Mouse (Mus musculus): ENCODE data around the gene Pkn3. TPM values are rescaled to one million over a fixed set of nuclear protein-coding genes. Genes with fewer than 3 reads are reported as not detected.
"Not testable (repeated sequence)": the region's sequence is repeated elsewhere in the genome, so short reads cannot be mapped to it uniquely, and the experiment has no call there.

Gene Pkn3
- polyA plus RNA-seq, 1 experiment from 2014 or later = 12.1 TPM

DNA sequence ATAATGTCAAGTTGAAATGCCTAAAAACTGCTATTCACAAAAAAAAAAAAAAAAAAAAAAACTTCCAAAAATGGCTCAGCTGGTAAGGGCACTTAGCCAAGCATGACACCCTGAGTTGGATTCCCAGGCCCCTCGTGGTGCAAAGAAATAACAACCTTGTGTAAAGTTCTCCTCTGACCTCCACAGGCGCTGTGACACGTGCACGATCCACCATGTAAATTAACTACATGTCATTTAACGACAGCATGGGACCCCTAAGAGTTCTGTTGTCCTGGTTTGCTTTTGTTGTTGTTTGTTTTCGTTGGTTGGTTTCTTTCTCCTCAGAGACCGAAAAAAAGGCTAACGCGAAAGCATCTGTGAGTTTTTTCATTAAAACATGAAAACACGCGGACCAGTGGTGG lies 29.4 kb upstream of the Pkn3 start:
- peak overlapping the region; percentile 54 for H3K4me3 ChIP-seq (ENCODE audit: low read depth, low read length)
- peak overlapping the region; percentile 72 for H3K9ac ChIP-seq (ENCODE audit: low read length)
- WGBS = 67% methylated on average over 11 of the region's 11 CpGs
- no peaks in the 10 kb centered on the region for H3K9me3 ChIP-seq (ENCODE audit: control insufficient read depth, low read length)
- H3K27ac ChIP-seq (ENCODE audit: low read depth, low read length) = peak overlapping the region; percentile 86; the same call in 1 of the 2 replicates
- DNase-seq (ENCODE audit: low spot score) (no peak), ATAC-seq (replicated peaks; ENCODE audit: low FRiP score) (no peak)
- no peaks in the 10 kb centered on the region for H3K27me3 ChIP-seq (ENCODE audit: control insufficient read depth, insufficient read depth, low read length)
- no peaks in the 10 kb centered on the region for H3K4me1 ChIP-seq (replicated peaks; ENCODE audit: control insufficient read depth, insufficient read depth, low read length)
- H3K36me3 ChIP-seq (ENCODE audit: control insufficient read depth, insufficient read depth, low read length) = no peaks in the 10 kb centered on the region
- H3K4me2 ChIP-seq (ENCODE audit: low read depth, low read length, severe bottlenecking) = peak overlapping the region; percentile 68

DNA sequence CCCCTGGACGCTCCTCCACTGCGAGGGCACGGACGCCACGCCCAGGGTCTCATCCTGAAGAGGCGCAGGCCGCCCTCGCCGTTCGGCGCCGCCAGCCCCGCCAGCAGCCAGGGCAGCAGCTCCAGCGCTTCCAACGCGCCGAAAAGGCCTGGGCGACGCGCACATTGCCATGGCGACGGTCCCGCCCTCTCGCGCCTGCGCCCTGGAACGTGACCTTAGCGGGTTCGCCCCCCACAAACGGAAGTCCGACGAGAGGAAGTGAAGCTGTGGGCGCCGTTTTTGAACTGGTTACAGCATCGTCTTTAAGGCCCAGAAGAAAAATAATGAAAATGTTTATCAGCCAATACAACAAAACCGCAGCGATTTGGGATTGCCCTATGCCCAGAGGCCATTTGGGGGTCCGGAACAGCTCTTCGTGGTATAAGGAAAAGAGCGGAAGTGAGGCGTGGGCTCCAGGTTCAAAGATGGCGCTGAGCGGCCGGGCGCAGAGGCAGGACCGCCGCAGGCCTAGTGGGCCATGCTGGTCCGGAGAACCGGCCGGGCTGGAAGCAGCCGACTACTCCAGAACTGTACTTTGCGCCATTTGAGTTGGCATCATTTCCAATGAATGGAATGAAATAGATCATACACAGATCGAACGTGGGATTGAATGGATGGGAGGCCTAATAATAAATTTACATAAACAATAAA lies 28.6 kb upstream of the Pkn3 start, which contains the start of gene Wdr34:
Gene Wdr34 (minus strand): TSS at position 183 of the 690 bp plus-strand sequence.
- no peaks in the 10 kb centered on the region for H3K27me3 ChIP-seq (ENCODE audit: control insufficient read depth, insufficient read depth, low read length)
- DNase-seq (ENCODE audit: low spot score) (peak; percentile 99), ATAC-seq (replicated peaks; ENCODE audit: low FRiP score) (peak; percentile 91)
- peak within 1 kb of the TSS; percentile 86 for H3K27ac ChIP-seq (ENCODE audit: low read depth, low read length)
- H3K9ac ChIP-seq (ENCODE audit: low read length) = peak within 1 kb of the TSS; percentile 72
- H3K4me2 ChIP-seq (ENCODE audit: low read depth, low read length, severe bottlenecking) = peak within 1 kb of the TSS; percentile 68
- WGBS = 1% methylated on average over 54 of the region's 54 CpGs
- no peaks in the 10 kb centered on the region for H3K9me3 ChIP-seq (ENCODE audit: control insufficient read depth, low read length)
- peak within 1 kb of the TSS; percentile 54 for H3K4me3 ChIP-seq (ENCODE audit: low read depth, low read length)
- no peaks in the 10 kb centered on the region for H3K36me3 ChIP-seq (ENCODE audit: control insufficient read depth, insufficient read depth, low read length)
- no peaks in the 10 kb centered on the region for H3K4me1 ChIP-seq (replicated peaks; ENCODE audit: control insufficient read depth, insufficient read depth, low read length)

- DNase-seq (ENCODE audit: low spot score) (no peak), ATAC-seq (replicated peaks; ENCODE audit: low FRiP score) (no peak)
- no peaks in the 10 kb centered on the region for H3K27me3 ChIP-seq (ENCODE audit: control insufficient read depth, insufficient read depth, low read length)
- H3K4me1 ChIP-seq (replicated peaks; ENCODE audit: control insufficient read depth, insufficient read depth, low read length) = no peaks in the 10 kb centered on the region
- no peaks in the 10 kb centered on the region for H3K36me3 ChIP-seq (ENCODE audit: control insufficient read depth, insufficient read depth, low read length)
- H3K27ac ChIP-seq (ENCODE audit: low read depth, low read length) = no peak overlapping the region
- H3K9ac ChIP-seq (ENCODE audit: low read length) = no peak overlapping the region
- no peak overlapping the region for H3K4me3 ChIP-seq (ENCODE audit: low read depth, low read length)
- no peaks in the 10 kb centered on the region for H3K9me3 ChIP-seq (ENCODE audit: control insufficient read depth, low read length)
- WGBS = 91% methylated on average over 3 of the region's 3 CpGs
- no peak overlapping the region for H3K4me2 ChIP-seq (ENCODE audit: low read depth, low read length, severe bottlenecking)
Measured at GRCm38 (mm10) chr2:30049831-30050230, 27.7 kb upstream of the Pkn3 start.

DNA sequence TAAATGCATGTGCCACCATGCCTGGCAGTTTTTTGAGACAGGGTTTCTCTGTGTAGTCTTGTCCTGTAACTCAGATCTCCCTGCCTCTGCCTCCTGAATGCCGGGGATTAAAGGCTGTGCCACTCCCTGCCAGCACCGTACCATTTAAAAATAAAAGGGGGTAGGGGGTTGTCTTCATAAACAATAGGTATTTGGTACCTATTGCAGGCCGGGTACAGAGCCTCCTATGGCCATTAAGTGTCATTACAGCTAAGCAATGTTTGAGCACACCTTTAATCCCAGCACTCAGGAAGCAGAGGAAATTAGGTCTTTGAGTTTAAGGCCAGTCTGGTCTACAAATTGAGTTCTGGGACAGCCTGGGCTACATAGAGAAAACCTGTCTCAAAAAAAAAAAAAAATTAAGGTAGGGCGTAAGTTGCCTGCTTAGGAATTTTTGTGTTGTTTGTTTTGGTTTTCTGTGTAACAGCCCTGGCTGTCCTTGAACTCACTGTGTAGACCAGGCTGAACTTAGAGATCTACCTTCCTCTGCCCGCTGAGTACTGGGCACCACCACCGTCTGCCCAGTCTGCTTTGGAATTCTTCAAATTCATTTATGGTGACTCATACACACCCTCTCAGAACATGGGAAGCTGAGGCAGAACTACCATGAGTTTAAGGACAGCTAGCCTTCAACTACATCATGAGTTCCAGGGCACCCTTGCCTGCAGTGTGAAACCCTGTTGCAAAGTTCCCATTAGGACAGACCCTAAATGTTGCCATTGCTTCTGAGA lies 25.3 kb upstream of the Pkn3 start:
- Histone ChIP-seq H3K27ac (ENCODE audit: low read depth, low read length) (no peak overlapping the region), H3K27me3 (ENCODE audit: control insufficient read depth, insufficient read depth, low read length) (no peaks in the 10 kb centered on the region), H3K9me3 (ENCODE audit: control insufficient read depth, low read length) (no peaks in the 10 kb centered on the region), H3K4me1 (replicated peaks; ENCODE audit: control insufficient read depth, insufficient read depth, low read length) (no peaks in the 10 kb centered on the region), H3K4me3 (ENCODE audit: low read depth, low read length) (no peak overlapping the region), H3K9ac (ENCODE audit: low read length) (no peak overlapping the region), H3K36me3 (ENCODE audit: control insufficient read depth, insufficient read depth, low read length) (no peaks in the 10 kb centered on the region), H3K4me2 (ENCODE audit: low read depth, low read length, severe bottlenecking) (no peak overlapping the region)
- 46% methylated on average over 6 of the region's 6 CpGs for WGBS
- ATAC-seq (replicated peaks; ENCODE audit: low FRiP score) (no peak), DNase-seq (ENCODE audit: low spot score) (no peak)

DNA sequence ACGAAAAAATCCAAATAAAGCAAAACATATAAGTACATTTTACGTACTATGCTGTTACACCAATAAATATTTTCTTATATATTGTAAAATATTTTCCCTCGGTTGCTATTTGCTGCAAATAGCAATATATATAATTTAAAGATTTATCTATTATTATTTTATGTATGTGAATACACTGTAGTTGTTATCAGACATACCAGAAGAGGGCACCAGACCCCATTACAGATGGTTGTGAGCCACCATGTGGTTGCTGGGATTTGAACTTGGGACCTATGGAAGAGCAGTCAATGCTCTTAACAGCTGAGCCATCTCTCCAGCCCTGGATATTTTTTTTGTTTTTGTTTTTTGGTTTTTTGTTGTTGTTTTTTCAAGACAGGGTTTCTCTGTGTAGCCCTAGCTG lies 22.2 kb upstream of the Pkn3 start:
- H3K27ac ChIP-seq (ENCODE audit: low read depth, low read length); H3K9me3 ChIP-seq (ENCODE audit: control insufficient read depth, low read length); H3K4me3 ChIP-seq (ENCODE audit: low read depth, low read length); ATAC-seq (replicated peaks; ENCODE audit: low FRiP score); H3K9ac ChIP-seq (ENCODE audit: low read length); H3K4me1 ChIP-seq (replicated peaks; ENCODE audit: control insufficient read depth, insufficient read depth, low read length); H3K27me3 ChIP-seq (ENCODE audit: control insufficient read depth, insufficient read depth, low read length); H3K36me3 ChIP-seq (ENCODE audit: control insufficient read depth, insufficient read depth, low read length); DNase-seq (ENCODE audit: low spot score); H3K4me2 ChIP-seq (ENCODE audit: low read depth, low read length, severe bottlenecking): not testable (repeated sequence)
- 93% methylated on average over 3 of the region's 3 CpGs for WGBS

- H3K4me3 ChIP-seq (ENCODE audit: low read depth, low read length) = no peak overlapping the region
- DNase-seq (ENCODE audit: low spot score) (no peak), ATAC-seq (replicated peaks; ENCODE audit: low FRiP score) (no peak)
- no peaks in the 10 kb centered on the region for H3K27me3 ChIP-seq (ENCODE audit: control insufficient read depth, insufficient read depth, low read length)
- no peaks in the 10 kb centered on the region for H3K36me3 ChIP-seq (ENCODE audit: control insufficient read depth, insufficient read depth, low read length)
- no peaks in the 10 kb centered on the region for H3K9me3 ChIP-seq (ENCODE audit: control insufficient read depth, low read length)
- no peak overlapping the region for H3K27ac ChIP-seq (ENCODE audit: low read depth, low read length)
- 80% methylated on average over 3 of the region's 3 CpGs for WGBS
- H3K4me1 ChIP-seq (replicated peaks; ENCODE audit: control insufficient read depth, insufficient read depth, low read length) = no peaks in the 10 kb centered on the region; the same call in 1 of the 2 replicates
- H3K4me2 ChIP-seq (ENCODE audit: low read depth, low read length, severe bottlenecking) = no peak overlapping the region
- H3K9ac ChIP-seq (ENCODE audit: low read length) = no peak overlapping the region
Measured at GRCm38 (mm10) chr2:30056736-30057135, 20.7 kb upstream of the Pkn3 start.

DNA sequence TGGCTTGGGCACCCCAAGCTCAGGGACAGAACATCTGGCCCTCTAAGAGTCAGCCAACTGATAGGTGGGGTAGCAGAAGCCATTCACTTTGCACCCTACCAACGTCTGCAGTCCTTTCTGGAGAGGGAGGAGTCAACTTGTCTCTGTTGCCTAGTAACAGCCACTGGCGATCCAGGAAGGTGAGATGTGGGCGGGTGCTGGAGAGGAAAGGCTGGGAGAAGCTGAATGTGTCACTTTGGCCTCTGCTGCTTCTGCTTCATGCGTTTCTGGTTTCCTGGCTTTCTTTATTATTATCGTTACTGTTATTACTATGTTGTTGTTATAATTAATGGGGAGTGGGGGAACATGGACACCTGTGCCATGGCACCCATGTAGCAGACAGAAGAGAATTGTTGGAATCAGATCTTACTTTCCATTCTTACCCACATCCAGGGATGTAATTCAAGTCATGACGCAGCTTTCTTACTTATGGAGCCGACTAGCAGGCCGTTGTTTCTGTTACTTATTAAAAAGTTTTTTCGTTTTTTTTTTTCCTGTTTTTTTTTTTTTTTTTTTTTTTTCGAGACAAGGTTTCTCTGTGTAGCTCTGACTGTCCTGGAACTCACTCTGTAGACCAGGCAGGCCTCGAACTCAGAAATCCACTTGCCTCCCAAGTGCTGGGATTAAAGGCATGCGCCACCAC lies 20.1 kb upstream of the Pkn3 start, which contains the start of gene Set:
Gene Set (plus strand): TSS at position 156 of the 682 bp plus-strand sequence.
- DNase-seq (ENCODE audit: low spot score) (no peak), ATAC-seq (replicated peaks; ENCODE audit: low FRiP score) (no peak)
- Histone ChIP-seq H3K36me3 (ENCODE audit: control insufficient read depth, insufficient read depth, low read length) (no peaks in the 10 kb centered on the region), H3K27me3 (ENCODE audit: control insufficient read depth, insufficient read depth, low read length) (no peaks in the 10 kb centered on the region), H3K4me1 (replicated peaks; ENCODE audit: control insufficient read depth, insufficient read depth, low read length) (no peaks in the 10 kb centered on the region; the same call in 1 of the 2 replicates), H3K4me2 (ENCODE audit: low read depth, low read length, severe bottlenecking) (no peak within 1 kb of the TSS), H3K9me3 (ENCODE audit: control insufficient read depth, low read length) (no peaks in the 10 kb centered on the region), H3K4me3 (ENCODE audit: low read depth, low read length) (no peak within 1 kb of the TSS), H3K9ac (ENCODE audit: low read length) (no peak within 1 kb of the TSS), H3K27ac (ENCODE audit: low read depth, low read length) (no peak within 1 kb of the TSS)
- WGBS = 54% methylated on average over 12 of the region's 12 CpGs

GRCm38 (mm10) chr2:30058418-30058817 lies 19.1 kb upstream of the Pkn3 start:
- no peaks in the 10 kb centered on the region; the same call in 1 of the 2 replicates for H3K4me1 ChIP-seq (replicated peaks; ENCODE audit: control insufficient read depth, insufficient read depth, low read length)
- no peak overlapping the region for H3K4me2 ChIP-seq (ENCODE audit: low read depth, low read length, severe bottlenecking)
- ATAC-seq (replicated peaks; ENCODE audit: low FRiP score) (no peak), DNase-seq (ENCODE audit: low spot score) (no peak)
- H3K27ac ChIP-seq (ENCODE audit: low read depth, low read length) = no peak overlapping the region
- no peak overlapping the region for H3K9ac ChIP-seq (ENCODE audit: low read length)
- H3K9me3 ChIP-seq (ENCODE audit: control insufficient read depth, low read length) = no peaks in the 10 kb centered on the region
- no peak overlapping the region for H3K4me3 ChIP-seq (ENCODE audit: low read depth, low read length)
- no peaks in the 10 kb centered on the region for H3K36me3 ChIP-seq (ENCODE audit: control insufficient read depth, insufficient read depth, low read length)
- 40% methylated on average over 5 of the region's 5 CpGs for WGBS
- H3K27me3 ChIP-seq (ENCODE audit: control insufficient read depth, insufficient read depth, low read length) = no peaks in the 10 kb centered on the region

All from forebrain, embryonic 11.5 days (tissue).